Comparison of ENCODE assay signal across 24 mouse cellular contexts in genomic region chr13:44164746-44165145, GRCm38 (mm10).
"Had no signal": no experiment of that assay in that cellular context is flagged by ENCODE, and none has a peak within 500 bp of the region (broad histone marks: within the 10 kb centered on the region; RNA-seq: fewer than 3 reads in every experiment).

No protein-coding gene starts in this region.

- H3K4me2 ChIP-seq: heart, embryonic 11.5 days; hindbrain, embryonic 13.5 days; hindbrain, embryonic 15.5 days; kidney, embryonic 15.5 days; limb, embryonic 13.5 days; limb, embryonic 15.5 days; liver, embryonic 12.5 days had no signal

- H3K9ac ChIP-seq: forebrain, postnatal 0 days; hindbrain, embryonic 13.5 days; hindbrain, embryonic 15.5 days; kidney, embryonic 15.5 days; limb, embryonic 13.5 days; limb, embryonic 15.5 days; liver, embryonic 12.5 days; liver, embryonic 14.5 days had no signal

- H3K36me3 ChIP-seq: hindbrain, embryonic 13.5 days; hindbrain, embryonic 15.5 days; kidney, embryonic 15.5 days; limb, embryonic 13.5 days; limb, embryonic 15.5 days; liver, embryonic 12.5 days had no signal

- H3K27me3 ChIP-seq: hindbrain, embryonic 13.5 days; hindbrain, embryonic 15.5 days; kidney, embryonic 15.5 days; limb, embryonic 13.5 days; limb, embryonic 15.5 days; liver, embryonic 12.5 days had no signal

- DNase-seq: forebrain, postnatal 0 days; gastrocnemius, postnatal 14 days; gastrocnemius, postnatal 36 days; heart, adult 18-20 months; heart, postnatal 10 days; kidney, adult 11 months; kidney, adult 2 months; kidney, adult 9 months; kidney, postnatal 14 days; kidney, postnatal 36 days; layer of hippocampus, adult 9-11 months; layer of hippocampus, postnatal 36 days; left cerebral cortex, postnatal 4 days had no signal

- H3K27ac ChIP-seq: hindbrain, embryonic 13.5 days; hindbrain, embryonic 15.5 days; hindbrain, postnatal 0 days; kidney, embryonic 15.5 days; kidney, postnatal 0 days; limb, embryonic 13.5 days; limb, embryonic 15.5 days; liver, embryonic 12.5 days; liver, embryonic 14.5 days had no signal

- ATAC-seq: forebrain, postnatal 0 days; hindbrain, postnatal 0 days; intestine, embryonic 16.5 days; liver, embryonic 12.5 days had no signal

- H3K9me3 ChIP-seq: hindbrain, embryonic 13.5 days; hindbrain, embryonic 15.5 days; kidney, embryonic 15.5 days; limb, embryonic 13.5 days; limb, embryonic 15.5 days; liver, embryonic 12.5 days had no signal

- H3K4me1 ChIP-seq: hindbrain, embryonic 13.5 days; hindbrain, embryonic 15.5 days; liver, embryonic 12.5 days had no signal

- H3K4me3 ChIP-seq: hindbrain, embryonic 13.5 days; hindbrain, embryonic 15.5 days; kidney, embryonic 15.5 days; limb, embryonic 13.5 days; limb, embryonic 15.5 days; liver, embryonic 12.5 days had no signal
